Mouse (Mus musculus) ovary, adult 10 weeks (tissue): ENCODE results near the gene Sparcl1. TPM values are rescaled to one million over a fixed set of nuclear protein-coding genes. Genes with fewer than 3 reads are reported as not detected.

Experiments used
- polyA plus RNA-seq: library from polyadenylated mRNA; stranded (reverse); fragments of 350-450 nt; fragmentation: Illumina TruSeq; extraction: RNeasy Lipid Tissue Mini Kit (QIAGEN cat#74804); gene quantifications from one replicate; pipeline ENCODE4 v1.2.3, GENCODE M21; 2014

Sparcl1 gene
- polyA plus RNA-seq, result 598 TPM

GRCm38 (mm10) chr5:104113491-104114172 lies at the start of gene Sparcl1:
TSS of gene Sparcl1 (minus strand) at chr5:104113733.

GRCm38 (mm10) chr5:104077508-104077907 lies 36.0 kb downstream of the Sparcl1 start, which contains the start of gene Gm17660:
TSS of gene Gm17660 (minus strand) at chr5:104077608.

GRCm38 (mm10) chr5:104046256-104047199 lies 67.0 kb downstream of the Sparcl1 start, which contains the start of gene Nudt9:
TSS of gene Nudt9 (plus strand) at chr5:104046306.

Other genes starting within 250 kb of the Sparcl1 start
- 10.9 TPM for gene Klhl8, start 202.5 kb downstream of the Sparcl1 start, polyA plus RNA-seq
- 0.57 TPM for gene Hsd17b13, start 136.3 kb downstream of the Sparcl1 start, polyA plus RNA-seq
- 112 TPM for gene Hsd17b11, start 91.8 kb downstream of the Sparcl1 start, polyA plus RNA-seq
- 9.2 TPM for gene Nudt9, start 67.4 kb downstream of the Sparcl1 start, polyA plus RNA-seq
- gene Gm17660, start 36.1 kb downstream of the Sparcl1 start, polyA plus RNA-seq, result not detected
- gene Dspp, start 57.0 kb upstream of the Sparcl1 start, polyA plus RNA-seq, result not detected
- not detected for gene Dmp1, start 88.9 kb upstream of the Sparcl1 start, polyA plus RNA-seq
- gene Ibsp, start 185.4 kb upstream of the Sparcl1 start, polyA plus RNA-seq, result 0.86 TPM
- gene Mepe, start 211.6 kb upstream of the Sparcl1 start, polyA plus RNA-seq, result not detected